ENCODE assay signal across 14 mouse cellular contexts in the genomic region with DNA sequence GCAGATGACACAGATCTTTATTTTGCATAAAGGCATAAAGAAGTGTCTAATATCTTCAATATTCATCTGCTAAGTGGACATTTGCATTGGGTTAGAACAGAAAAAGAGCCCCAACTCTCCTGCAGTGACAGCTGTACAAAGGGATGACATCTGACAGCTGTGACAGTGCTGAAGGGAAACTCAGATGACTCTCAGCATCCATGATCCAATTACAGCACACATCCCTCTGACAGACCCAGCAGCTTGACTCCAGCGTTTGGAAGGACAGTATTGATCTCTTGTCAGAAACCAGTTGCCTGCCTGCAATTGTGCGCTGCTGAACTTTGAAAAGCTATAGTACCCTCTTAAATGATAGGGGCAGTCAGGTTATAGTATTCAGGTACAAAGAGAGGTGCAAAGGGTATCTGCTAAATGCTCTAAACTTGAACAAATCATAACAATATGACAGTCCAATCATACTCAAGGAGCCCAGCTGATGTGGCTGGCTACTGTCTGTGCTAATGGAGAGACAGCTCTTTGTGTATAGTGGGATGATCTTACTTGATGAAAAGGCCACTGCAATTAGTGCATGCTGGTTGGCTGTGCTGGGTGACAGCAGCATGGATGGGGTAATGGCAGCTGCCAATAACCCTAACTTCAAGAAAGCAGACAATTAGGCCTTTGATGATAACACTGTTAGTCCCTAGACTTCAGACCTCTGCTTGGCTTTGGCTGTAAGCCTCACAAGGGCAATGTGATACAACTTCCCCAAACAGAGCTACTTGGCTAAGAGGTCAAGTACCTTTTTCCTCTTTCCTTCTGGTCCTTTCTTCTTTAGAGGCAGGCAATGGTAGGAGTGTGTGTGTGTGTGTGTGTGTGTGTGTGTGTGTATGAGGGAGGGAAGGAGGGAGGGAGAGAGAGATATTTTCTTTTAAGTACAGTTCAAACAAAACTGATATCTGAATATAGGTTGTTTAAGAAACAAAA.
A peak's percentile ranks its signal among the peaks of the same experiment; 100 is the strongest.
DNase-seq lines count a peak whose midpoint lies in the region; ATAC-seq lines count a peak whose summit lies in the region.
"Had no signal": no experiment of that assay in that cellular context is flagged by ENCODE, and none has a peak within 500 bp of the region (broad histone marks: within the 10 kb centered on the region; RNA-seq: fewer than 3 reads in every experiment).

No protein-coding gene starts in this region.

- no peaks in the 10 kb centered on the region for H3K9me3 ChIP-seq in forebrain, embryonic 13.5 days (replicated peaks)
- H3K9me3 ChIP-seq in forebrain, embryonic 11.5 days (ENCODE audit: control insufficient read depth, low read length), result no peaks in the 10 kb centered on the region
- no peaks in the 10 kb centered on the region for H3K9me3 ChIP-seq in forebrain, embryonic 16.5 days (ENCODE audit: control insufficient read depth, low read length)
- H3K9me3 ChIP-seq: liver, embryonic 13.5 days had no signal

- no peak for DNase-seq in forebrain, embryonic 11.5 days (ENCODE audit: low spot score)
- peak; percentile 60 for DNase-seq in retina, embryonic 14.5 days (ENCODE audit: low spot score)
- DNase-seq in Muller cell, postnatal 12 days (ENCODE audit: inconsistent ontology term), result no peak
- DNase-seq in adrenal gland, adult (ENCODE audit: inconsistent age in 2 of 2, low spot score in 1 of 2), result no peak
- no peak for DNase-seq in layer of hippocampus, postnatal 14 days (ENCODE audit: low spot score in 2 of 2)
- DNase-seq: cerebellum, adult 18-20 months; heart, adult 18-20 months; kidney, postnatal 10 days; left cerebral cortex, postnatal 4 days; liver, embryonic 13.5 days had no signal

- no peak overlapping the region for H3K4me2 ChIP-seq in forebrain, embryonic 13.5 days
- no peak overlapping the region for H3K4me2 ChIP-seq in forebrain, embryonic 11.5 days (ENCODE audit: low read depth, low read length, severe bottlenecking)
- no peak overlapping the region for H3K4me2 ChIP-seq in forebrain, embryonic 16.5 days (ENCODE audit: low read length)
- H3K4me2 ChIP-seq: liver, embryonic 13.5 days had no signal

- 56% methylated on average over 2 of the region's 2 CpGs for WGBS in forebrain, embryonic 13.5 days
- 64% methylated on average over 2 of the region's 2 CpGs for WGBS in forebrain, embryonic 11.5 days
- 49% methylated on average over 2 of the region's 2 CpGs for WGBS in forebrain, embryonic 16.5 days

- no peaks in the 10 kb centered on the region for H3K36me3 ChIP-seq in forebrain, embryonic 13.5 days (ENCODE audit: poor library complexity, severe bottlenecking)
- no peaks in the 10 kb centered on the region for H3K36me3 ChIP-seq in forebrain, embryonic 11.5 days (ENCODE audit: control insufficient read depth, insufficient read depth, low read length)
- H3K36me3 ChIP-seq in forebrain, embryonic 16.5 days (ENCODE audit: control insufficient read depth, insufficient read depth), result no peaks in the 10 kb centered on the region
- H3K36me3 ChIP-seq: liver, embryonic 13.5 days had no signal

- no peaks in the 10 kb centered on the region for H3K27me3 ChIP-seq in forebrain, embryonic 13.5 days
- no peaks in the 10 kb centered on the region for H3K27me3 ChIP-seq in forebrain, embryonic 11.5 days (ENCODE audit: control insufficient read depth, insufficient read depth, low read length)
- H3K27me3 ChIP-seq in forebrain, embryonic 16.5 days (replicated peaks; ENCODE audit: control insufficient read depth, insufficient read depth, low read length), result no peaks in the 10 kb centered on the region
- H3K27me3 ChIP-seq: liver, embryonic 13.5 days had no signal

- H3K9ac ChIP-seq in forebrain, embryonic 13.5 days, result no peak overlapping the region
- H3K9ac ChIP-seq in forebrain, embryonic 11.5 days (ENCODE audit: low read length), result no peak overlapping the region
- no peak overlapping the region for H3K9ac ChIP-seq in forebrain, embryonic 16.5 days (replicated peaks; ENCODE audit: low read depth, low read length)
- H3K9ac ChIP-seq: liver, embryonic 13.5 days had no signal

- no peak overlapping the region for H3K4me3 ChIP-seq in forebrain, embryonic 13.5 days
- H3K4me3 ChIP-seq in forebrain, embryonic 11.5 days (ENCODE audit: low read depth, low read length), result no peak overlapping the region
- no peak overlapping the region for H3K4me3 ChIP-seq in forebrain, embryonic 16.5 days (replicated peaks; ENCODE audit: low read length)
- H3K4me3 ChIP-seq: liver, embryonic 13.5 days had no signal

- H3K4me1 ChIP-seq in forebrain, embryonic 13.5 days, result peaks cover 26% of the 10 kb centered on the region
- no peaks in the 10 kb centered on the region; the same call in 1 of the 2 replicates for H3K4me1 ChIP-seq in forebrain, embryonic 11.5 days (replicated peaks; ENCODE audit: control insufficient read depth, insufficient read depth, low read length)
- H3K4me1 ChIP-seq in forebrain, embryonic 16.5 days (replicated peaks; ENCODE audit: control insufficient read depth, insufficient read depth, low read length), result peaks cover 15% of the 10 kb centered on the region
- H3K4me1 ChIP-seq: liver, embryonic 13.5 days had no signal

- H3K27ac ChIP-seq in forebrain, embryonic 13.5 days, result no peak overlapping the region
- no peak overlapping the region for H3K27ac ChIP-seq in forebrain, embryonic 11.5 days (ENCODE audit: low read depth, low read length)
- H3K27ac ChIP-seq in forebrain, embryonic 16.5 days (ENCODE audit: low read length), result no peak overlapping the region
- H3K27ac ChIP-seq: liver, embryonic 13.5 days had no signal

- peak; percentile 78 for ATAC-seq in forebrain, embryonic 13.5 days
- ATAC-seq in forebrain, embryonic 11.5 days (replicated peaks; ENCODE audit: low FRiP score), result no peak; the same call in 1 of the 2 replicates
- ATAC-seq in forebrain, embryonic 16.5 days, result peak; percentile 54
- 0 out of 2 replicates have a peak, but pooled peaks have one; percentile 34 for ATAC-seq in megakaryocyte progenitor cell, adult 5-6 weeks (replicated peaks; ENCODE audit: poor library complexity)
- ATAC-seq: intestine, embryonic 16.5 days had no signal
